Mouse (Mus musculus) heart, embryonic 15.5 days (tissue): ENCODE data around the gene Znhit3. TPM values are rescaled to one million over a fixed set of nuclear protein-coding genes. Genes with fewer than 3 reads are reported as not detected.

Experiments
- ATAC-seq: fragments of 200-750 bp; cut with Nextera tagmentation; replicated peaks from 2 replicates; pipeline ENCODE4 v1.8.0; 2017; ENCODE audit warnings: low read depth, moderate TSS enrichment; ENCODE audit not compliant: insufficient number of reproducible peaks, insufficient read depth, low FRiP score
- H3K27ac ChIP-seq: fragments of 300-500 bp; sonication (generic); 2 replicates; pipeline ENCODE4 v1.5.1; 2015; ENCODE audit warnings: mild to moderate bottlenecking, inconsistent platforms
- H3K27me3 ChIP-seq: fragments of 300-500 bp; sonication (generic); 2 replicates; pipeline ENCODE4 v1.6.1; 2015; ENCODE audit warnings: inconsistent platforms
- H3K36me3 ChIP-seq: fragments of 300-500 bp; sonication (generic); 2 replicates; pipeline ENCODE4 v1.6.1; 2015; ENCODE audit warnings: mild to moderate bottlenecking, inconsistent platforms
- H3K4me1 ChIP-seq: fragments of 300-500 bp; sonication (generic); replicated peaks from 2 replicates; pipeline ENCODE4 v1.6.1; 2015; ENCODE audit warnings: inconsistent platforms
- H3K4me2 ChIP-seq: fragments of 300-500 bp; sonication (generic); 2 replicates; pipeline ENCODE4 v1.6.1; 2015; ENCODE audit warnings: inconsistent platforms, mild to moderate bottlenecking, moderate library complexity
- H3K4me3 ChIP-seq: fragments of 300-500 bp; sonication (generic); 2 replicates; pipeline ENCODE4 v1.5.1; 2015; ENCODE audit warnings: mild to moderate bottlenecking, inconsistent platforms
- H3K9ac ChIP-seq: fragments of 300-500 bp; sonication (generic); 2 replicates; pipeline ENCODE4 v1.6.1; 2015; ENCODE audit warnings: mild to moderate bottlenecking, inconsistent platforms
- H3K9me3 ChIP-seq: fragments of 300-500 bp; sonication (generic); replicated peaks from 2 replicates; pipeline ENCODE4 v1.6.1; 2016; ENCODE audit warnings: inconsistent platforms
- WGBS: fragments of 180-500 bp; shearing (Covaris S2); methylation state at CpG from one replicate; pipeline ENCODE4 v1.1.7; 2015; ENCODE audit warnings: mixed read lengths; 5-methylcytosine and 5-hydroxymethylcytosine counted together
- polyA plus RNA-seq: library from polyadenylated mRNA; unstranded; fragments of >200 nt; fragmentation: Nextera tagmentation; extraction: Ambion mirVana; gene quantifications from 2 replicates; pipeline ENCODE4 v1.2.1, GENCODE M21; 2015

Gene Znhit3
- polyA plus RNA-seq, 1 experiment from 2014 or later: 31.4 TPM

DNA sequence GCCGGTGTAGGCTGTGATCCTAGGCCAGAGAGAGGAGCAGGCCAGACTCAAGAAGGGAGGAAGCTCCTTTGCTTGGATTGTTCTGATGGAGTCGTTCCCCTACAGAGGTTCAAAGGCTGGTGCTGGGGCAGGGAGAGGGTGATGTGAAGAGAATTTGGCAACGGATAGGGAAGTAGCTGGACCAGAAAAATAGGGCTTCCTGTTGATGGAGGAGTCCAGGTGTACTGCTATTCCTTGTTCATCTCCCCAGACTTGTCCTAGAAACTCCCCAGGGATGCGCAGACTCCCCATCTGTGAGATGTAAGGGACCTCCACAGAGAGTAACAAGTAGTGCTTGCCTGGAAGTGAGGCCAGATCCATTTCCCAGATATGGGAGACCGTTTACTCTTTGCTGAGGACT, 40.2 kb upstream of the Znhit3 start:
- WGBS: 29% methylated on average over 5 of the region's 5 CpGs
- no peak for ATAC-seq
- Histone ChIP-seq H3K27ac (no peak overlapping the region), H3K4me2 (no peak overlapping the region), H3K9ac (no peak overlapping the region), H3K36me3 (no peaks in the 10 kb centered on the region), H3K27me3 (peaks cover 45% of the 10 kb centered on the region), H3K4me1 (peaks cover 29% of the 10 kb centered on the region), H3K9me3 (no peaks in the 10 kb centered on the region), H3K4me3 (no peak overlapping the region)

DNA sequence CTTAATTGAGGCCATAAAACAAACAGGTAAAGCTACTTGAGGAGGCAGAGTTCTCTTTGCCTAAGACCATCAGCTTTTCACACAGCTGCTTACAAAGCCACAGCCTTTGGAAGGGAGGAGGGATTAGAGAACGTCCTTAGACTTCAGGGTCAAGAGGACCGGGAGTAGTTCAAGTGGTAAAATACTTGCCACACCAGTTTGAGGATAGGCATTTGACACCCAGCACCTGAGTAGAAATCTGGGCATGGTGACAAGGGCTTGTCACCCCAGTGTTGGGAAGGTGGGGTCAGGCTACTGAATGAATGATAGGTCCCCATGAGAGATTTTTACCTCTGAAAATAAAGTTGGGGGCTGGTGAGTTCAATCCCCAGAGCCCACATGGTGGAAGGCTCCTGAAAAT, 36.4 kb upstream of the Znhit3 start:
- H3K27ac ChIP-seq: no peak overlapping the region
- H3K4me2 ChIP-seq: no peak overlapping the region
- no peaks in the 10 kb centered on the region for H3K9me3 ChIP-seq
- H3K9ac ChIP-seq: no peak overlapping the region
- 27% methylated on average over 2 of the region's 2 CpGs for WGBS
- H3K4me3 ChIP-seq: no peak overlapping the region
- H3K27me3 ChIP-seq: peaks cover 19% of the 10 kb centered on the region
- no peaks in the 10 kb centered on the region for H3K36me3 ChIP-seq
- no peak for ATAC-seq
- H3K4me1 ChIP-seq: peaks cover 5% of the 10 kb centered on the region

GRCm38 (mm10) chr11:84948526-84948925, 32.4 kb upstream of the Znhit3 start:
- no peak overlapping the region for H3K4me2 ChIP-seq
- no peak for ATAC-seq
- H3K4me3 ChIP-seq: no peak overlapping the region
- no peak overlapping the region for H3K27ac ChIP-seq
- no peak overlapping the region for H3K9ac ChIP-seq
- no peaks in the 10 kb centered on the region; the same call in none of the 2 replicates for H3K4me1 ChIP-seq
- no peaks in the 10 kb centered on the region for H3K36me3 ChIP-seq
- H3K27me3 ChIP-seq: peaks cover 29% of the 10 kb centered on the region
- no peaks in the 10 kb centered on the region for H3K9me3 ChIP-seq
- 37% methylated on average over 3 of the region's 3 CpGs for WGBS

GRCm38 (mm10) chr11:84948114-84948513, 31.9 kb upstream of the Znhit3 start:
- H3K9ac ChIP-seq: no peak overlapping the region
- no peak overlapping the region for H3K27ac ChIP-seq
- no peaks in the 10 kb centered on the region; the same call in none of the 2 replicates for H3K4me1 ChIP-seq
- WGBS: 50% methylated on average over 3 of the region's 3 CpGs
- H3K4me3 ChIP-seq: no peak overlapping the region
- no peaks in the 10 kb centered on the region for H3K36me3 ChIP-seq
- no peak overlapping the region for H3K4me2 ChIP-seq
- H3K27me3 ChIP-seq: peaks cover 33% of the 10 kb centered on the region
- H3K9me3 ChIP-seq: no peaks in the 10 kb centered on the region
- no peak for ATAC-seq

DNA sequence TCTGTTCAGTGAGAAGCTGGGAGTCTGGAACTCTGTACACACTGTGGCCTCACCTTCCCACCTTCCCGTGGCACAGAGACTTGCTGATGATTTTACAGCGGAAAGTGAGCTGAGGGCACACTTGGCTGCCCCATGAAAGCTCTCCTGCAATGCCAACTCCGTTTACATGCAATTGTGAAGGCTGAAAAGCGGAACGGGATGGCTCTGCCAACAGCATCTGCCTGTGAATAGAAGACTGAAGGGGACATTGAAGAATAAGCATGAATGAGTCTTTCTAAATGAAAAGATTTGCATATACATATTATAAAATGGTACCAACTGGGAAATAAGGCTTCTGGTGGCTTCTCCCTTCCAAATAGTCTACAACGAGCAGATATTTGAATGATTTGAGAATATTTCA, 31.0 kb upstream of the Znhit3 start:
- Histone ChIP-seq H3K27me3 (peaks cover 35% of the 10 kb centered on the region), H3K4me2 (no peak overlapping the region), H3K4me1 (no peaks in the 10 kb centered on the region; the same call in none of the 2 replicates), H3K36me3 (no peaks in the 10 kb centered on the region), H3K4me3 (no peak overlapping the region), H3K9me3 (no peaks in the 10 kb centered on the region), H3K27ac (no peak overlapping the region), H3K9ac (no peak overlapping the region)
- ATAC-seq: no peak
- WGBS: 77% methylated on average over 6 of the region's 6 CpGs

- Histone ChIP-seq H3K4me2 (no peak overlapping the region), H3K4me1 (no peaks in the 10 kb centered on the region; the same call in none of the 2 replicates), H3K36me3 (no peaks in the 10 kb centered on the region), H3K9me3 (no peaks in the 10 kb centered on the region), H3K4me3 (no peak overlapping the region), H3K27me3 (peaks cover 35% of the 10 kb centered on the region), H3K9ac (no peak overlapping the region), H3K27ac (no peak overlapping the region)
- ATAC-seq: no peak
- 44% methylated on average over 3 of the region's 3 CpGs for WGBS
These were observed 29.7 kb upstream of the Znhit3 start for GRCm38 (mm10) chr11:84945841-84946240.

GRCm38 (mm10) chr11:84944639-84945435, 28.7 kb upstream of the Znhit3 start:
- WGBS: under 1% methylated on average over 12 of the region's 12 CpGs
- no peaks in the 10 kb centered on the region for H3K9me3 ChIP-seq
- peaks cover 39% of the 10 kb centered on the region for H3K27me3 ChIP-seq
- H3K4me1 ChIP-seq: no peaks in the 10 kb centered on the region; the same call in none of the 2 replicates
- no peaks in the 10 kb centered on the region for H3K36me3 ChIP-seq
- no peak overlapping the region for H3K27ac ChIP-seq
- no peak overlapping the region for H3K4me2 ChIP-seq
- H3K4me3 ChIP-seq: no peak overlapping the region
- no peak overlapping the region for H3K9ac ChIP-seq
- no peak for ATAC-seq

DNA sequence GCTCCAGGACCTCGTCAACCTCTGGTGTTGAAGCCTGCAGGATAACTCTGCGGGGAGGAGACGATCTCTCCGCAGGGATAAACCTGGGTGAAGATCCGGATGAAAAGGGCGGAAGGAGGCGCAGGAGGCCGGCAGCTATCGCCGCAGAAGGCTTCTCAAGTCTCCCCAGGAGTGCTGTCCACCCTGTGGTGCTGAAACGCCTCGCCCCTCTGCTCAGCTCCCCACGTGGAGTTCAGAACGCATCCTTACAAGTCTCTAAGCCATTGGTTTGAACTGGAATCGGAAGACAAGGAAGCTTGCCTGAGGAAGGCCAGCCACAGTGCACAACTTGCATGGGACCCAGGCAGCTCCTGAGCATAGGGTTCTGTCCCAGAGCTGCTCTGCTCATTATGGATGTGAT, 27.8 kb upstream of the Znhit3 start:
- Histone ChIP-seq H3K4me3 (no peak overlapping the region), H3K9me3 (no peaks in the 10 kb centered on the region), H3K4me1 (no peaks in the 10 kb centered on the region; the same call in none of the 2 replicates), H3K9ac (no peak overlapping the region), H3K4me2 (no peak overlapping the region), H3K27me3 (peaks cover 39% of the 10 kb centered on the region), H3K36me3 (no peaks in the 10 kb centered on the region), H3K27ac (no peak overlapping the region)
- 0% methylated on average over 15 of the region's 15 CpGs for WGBS
- no peak for ATAC-seq

DNA sequence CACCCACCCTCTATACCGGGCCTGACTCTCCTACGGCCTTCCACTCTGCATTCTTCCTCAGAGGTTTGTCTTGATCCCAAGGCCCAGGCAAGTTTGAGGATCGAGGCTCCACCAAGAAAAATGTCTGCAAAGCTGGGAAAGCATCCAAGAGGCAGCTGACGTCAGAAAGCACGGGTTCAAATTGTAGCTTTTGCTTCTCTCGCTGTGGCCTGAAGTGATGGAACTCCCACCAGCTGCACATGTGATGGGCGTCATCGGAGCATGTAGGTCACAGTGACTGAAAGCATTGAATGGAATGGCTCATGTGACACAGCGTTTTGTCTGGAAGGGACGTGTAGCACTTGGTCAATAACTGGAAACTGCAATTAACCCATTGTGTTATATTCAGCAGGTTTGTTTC, 24.0 kb upstream of the Znhit3 start:
- 78% methylated on average over 10 of the region's 10 CpGs for WGBS
- ATAC-seq: no peak
- no peaks in the 10 kb centered on the region for H3K36me3 ChIP-seq

DNA sequence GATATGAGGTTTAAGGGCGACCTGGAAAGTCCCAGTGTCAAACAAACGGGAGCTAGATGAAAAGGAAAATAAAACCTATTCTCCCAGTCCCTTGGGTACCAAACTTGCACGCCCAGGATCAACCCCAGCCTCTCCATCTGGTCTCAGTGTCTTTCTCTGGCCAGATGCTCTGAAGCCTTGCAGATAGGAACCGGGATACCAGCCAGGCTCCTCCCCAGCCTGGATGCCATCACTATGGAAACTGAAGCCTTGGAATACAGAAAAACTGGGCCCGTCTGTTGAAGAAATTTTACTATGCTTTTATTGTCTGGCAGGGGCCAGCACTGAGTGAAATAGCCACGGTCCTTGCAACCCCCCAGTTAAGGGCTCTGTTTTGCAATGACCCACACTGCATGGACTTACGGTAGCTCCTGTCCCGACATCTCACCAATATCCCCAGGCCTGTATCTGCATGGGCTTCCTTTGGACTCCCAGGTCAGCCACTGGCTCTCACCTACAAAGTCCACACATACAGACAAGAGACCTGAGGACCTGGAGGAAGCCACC, 23.4 kb upstream of the Znhit3 start:
- WGBS: 52% methylated on average over 8 of the region's 8 CpGs
- no peak overlapping the region for H3K4me2 ChIP-seq
- no peak overlapping the region for H3K9ac ChIP-seq
- H3K4me1 ChIP-seq: no peaks in the 10 kb centered on the region; the same call in none of the 2 replicates
- peaks cover 20% of the 10 kb centered on the region for H3K27me3 ChIP-seq
- no peak for ATAC-seq
- H3K4me3 ChIP-seq: no peak overlapping the region
- H3K9me3 ChIP-seq: no peaks in the 10 kb centered on the region
- no peaks in the 10 kb centered on the region for H3K36me3 ChIP-seq
- H3K27ac ChIP-seq: no peak overlapping the region

More for the DNA sequence above, 24.0 kb upstream of the Znhit3 start:
- Histone ChIP-seq H3K4me3 (no peak overlapping the region), H3K4me1 (no peaks in the 10 kb centered on the region; the same call in none of the 2 replicates), H3K27ac (no peak overlapping the region), H3K4me2 (no peak overlapping the region), H3K9me3 (no peaks in the 10 kb centered on the region), H3K9ac (no peak overlapping the region), H3K27me3 (peaks cover 26% of the 10 kb centered on the region)

DNA sequence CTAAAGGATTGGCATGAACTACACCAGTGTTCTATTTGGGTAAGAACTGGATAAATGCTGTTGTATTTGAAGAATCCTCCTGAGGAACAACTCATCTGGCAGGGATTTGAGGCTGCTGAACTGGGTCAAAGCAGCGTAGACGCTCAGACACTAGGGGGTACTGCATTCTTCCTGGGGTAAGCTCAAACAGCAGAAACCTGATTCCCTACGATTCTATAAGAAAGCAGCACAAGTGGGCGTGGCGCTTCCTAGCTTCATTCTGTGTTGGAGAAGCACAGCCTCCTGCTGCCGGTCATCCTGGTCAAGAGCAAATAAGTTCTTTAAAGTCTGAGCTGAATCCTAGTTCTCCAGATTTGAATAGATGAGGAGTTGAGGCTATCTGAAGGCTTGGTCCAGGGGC, 16.1 kb upstream of the Znhit3 start:
- H3K4me2 ChIP-seq: no peak overlapping the region
- no peaks in the 10 kb centered on the region for H3K36me3 ChIP-seq
- WGBS: 13% methylated on average over 6 of the region's 6 CpGs
- no peak overlapping the region for H3K4me3 ChIP-seq
- H3K9me3 ChIP-seq: no peaks in the 10 kb centered on the region
- no peaks in the 10 kb centered on the region for H3K4me1 ChIP-seq
- H3K9ac ChIP-seq: no peak overlapping the region
- no peak for ATAC-seq
- no peaks in the 10 kb centered on the region for H3K27me3 ChIP-seq
- no peak overlapping the region for H3K27ac ChIP-seq

GRCm38 (mm10) chr11:84920981-84921380, 4.8 kb upstream of the Znhit3 start:
- Histone ChIP-seq H3K27ac (no peak overlapping the region), H3K36me3 (no peaks in the 10 kb centered on the region), H3K9ac (no peak overlapping the region), H3K4me1 (no peaks in the 10 kb centered on the region; the same call in 1 of the 2 replicates), H3K27me3 (no peaks in the 10 kb centered on the region), H3K4me3 (no peak overlapping the region), H3K9me3 (no peaks in the 10 kb centered on the region), H3K4me2 (no peak overlapping the region)
- 76% methylated on average over 8 of the region's 8 CpGs for WGBS
- no peak for ATAC-seq
